12 mouse cellular contexts compared by ENCODE assay signal in the genomic region with DNA sequence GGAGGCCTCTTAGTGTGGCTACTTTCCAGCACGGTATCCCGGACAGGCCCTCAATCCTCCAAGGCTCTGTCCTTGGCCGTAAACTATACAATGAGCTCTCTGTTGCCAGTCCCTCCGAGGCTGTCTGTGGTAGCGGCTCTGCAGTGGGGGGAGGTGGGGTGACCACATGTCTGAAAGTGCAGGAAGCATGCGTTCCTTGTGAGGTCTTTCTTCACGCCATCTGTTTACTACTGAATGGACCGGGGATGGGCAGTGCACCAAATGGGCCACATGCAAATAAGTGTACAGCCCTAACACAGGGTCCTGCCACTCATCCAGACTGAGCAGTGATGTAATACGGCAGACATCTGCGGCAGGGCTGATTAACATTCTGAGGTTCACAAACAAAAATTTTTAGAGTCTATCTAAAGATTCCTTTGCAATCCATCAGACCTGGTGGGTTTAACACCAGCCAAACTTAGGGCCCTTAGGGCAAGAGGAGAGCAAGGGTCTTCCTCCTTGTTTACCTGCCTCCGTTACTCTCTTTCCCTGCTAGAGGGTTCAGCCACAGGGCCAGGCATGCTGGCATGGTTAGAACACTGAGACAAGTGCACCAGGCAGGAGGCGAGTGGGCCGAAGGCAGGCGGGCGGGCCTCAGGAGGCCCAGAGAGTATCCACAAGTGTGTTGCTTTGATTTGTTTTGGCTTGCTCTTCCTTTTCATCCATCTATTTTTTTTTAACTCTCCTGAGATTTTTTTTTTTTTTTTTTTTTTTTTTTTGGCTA. TPM values are rescaled to one million over a fixed set of nuclear protein-coding genes. Genes with fewer than 3 reads are reported as not detected.
A peak's percentile ranks its signal among the peaks of the same experiment; 100 is the strongest.
DNase-seq lines count a peak whose midpoint lies in the region; ATAC-seq and TF ChIP-seq lines count a peak whose summit lies in the region.
"Had no signal": no experiment of that assay in that cellular context is flagged by ENCODE, and none has a peak within 500 bp of the region (broad histone marks: within the 10 kb centered on the region; RNA-seq: fewer than 3 reads in every experiment).

No protein-coding gene starts in this region.

- no peak for TF ChIP-seq POLR2A in lung, adult 2 months (IDR thresholded peaks at IDR 0.05; ENCODE audit: borderline replicate concordance, extremely low read depth, low read depth, low read length)

- no peak overlapping the region for H3K27ac ChIP-seq in embryonic facial prominence, embryonic 11.5 days (replicated peaks; ENCODE audit: low read depth, low read length)
- peak overlapping the region; percentile 66 for H3K27ac ChIP-seq in hindbrain, embryonic 12.5 days
- H3K27ac ChIP-seq in midbrain, embryonic 16.5 days (ENCODE audit: low read length), result 0 out of 2 replicates have a peak overlapping the region, but pooled peaks have one; percentile 17
- H3K27ac ChIP-seq in left cerebral cortex, adult 2 months, result no peak overlapping the region
- H3K27ac ChIP-seq: embryonic facial prominence, embryonic 12.5 days had no signal

- no peak overlapping the region for H3K4me2 ChIP-seq in embryonic facial prominence, embryonic 11.5 days (ENCODE audit: low read depth, low read length)
- no peak overlapping the region for H3K4me2 ChIP-seq in hindbrain, embryonic 12.5 days (replicated peaks)
- no peak overlapping the region for H3K4me2 ChIP-seq in midbrain, embryonic 16.5 days (ENCODE audit: low read length)
- H3K4me2 ChIP-seq: embryonic facial prominence, embryonic 12.5 days had no signal

- no peak for TF ChIP-seq CTCF in lung, adult 2 months (IDR thresholded peaks at IDR 0.05; ENCODE audit: insufficient read depth, low read length)
- TF ChIP-seq CTCF in left cerebral cortex, adult 2 months (IDR thresholded peaks at IDR 0.05), result no peak

- H3K9me3 ChIP-seq in embryonic facial prominence, embryonic 11.5 days (replicated peaks; ENCODE audit: control insufficient read depth, low read length), result no peaks in the 10 kb centered on the region
- no peaks in the 10 kb centered on the region for H3K9me3 ChIP-seq in hindbrain, embryonic 12.5 days (replicated peaks)
- H3K9me3 ChIP-seq in midbrain, embryonic 16.5 days (replicated peaks; ENCODE audit: control insufficient read depth, low read length, poor library complexity, severe bottlenecking), result no peaks in the 10 kb centered on the region
- H3K9me3 ChIP-seq: embryonic facial prominence, embryonic 12.5 days had no signal

- DNase-seq in left cerebral cortex, postnatal 4 days, result peak; percentile 63
- no peak for DNase-seq in left cerebral cortex, postnatal 10 days (ENCODE audit: extremely low spot score in 1 of 2, low spot score in 2 of 2)
- no peak for DNase-seq in embryonic facial prominence, embryonic 11.5 days (ENCODE audit: low spot score)
- DNase-seq in frontal cortex, postnatal 14 days (ENCODE audit: low spot score in 2 of 2), result no peak
- no peak for DNase-seq in lung, adult 2 months
- no peak for DNase-seq in left cerebral cortex, adult 2 months (ENCODE audit: extremely low spot score in 1 of 2, low spot score in 2 of 2)
- DNase-seq: gastrocnemius, postnatal 10 days; kidney, adult 18-20 months; right cerebral cortex, postnatal 25 days had no signal

- intact Hi-C loops in left cerebral cortex, postnatal 4 days (cut with DNase I), result no loop called here
- intact Hi-C loops in left cerebral cortex, postnatal 10 days (cut with DNase I), result no loop called here
- intact Hi-C loops in left cerebral cortex, adult 2 months (cut with DNase I), result no loop called here

- H3K27me3 ChIP-seq in embryonic facial prominence, embryonic 11.5 days (ENCODE audit: control insufficient read depth, insufficient read depth, low read length), result no peaks in the 10 kb centered on the region
- no peaks in the 10 kb centered on the region for H3K27me3 ChIP-seq in hindbrain, embryonic 12.5 days
- H3K27me3 ChIP-seq in midbrain, embryonic 16.5 days (ENCODE audit: control insufficient read depth, insufficient read depth, low read depth, low read length), result no peaks in the 10 kb centered on the region
- H3K27me3 ChIP-seq: embryonic facial prominence, embryonic 12.5 days had no signal

- ATAC-seq in embryonic facial prominence, embryonic 11.5 days (replicated peaks; ENCODE audit: insufficient number of reproducible peaks, low FRiP score, low TSS enrichment, low read depth), result peak; percentile 87
- peak; percentile 95 for ATAC-seq in hindbrain, embryonic 12.5 days (ENCODE audit: low FRiP score)
- peak; percentile 78 for ATAC-seq in midbrain, embryonic 16.5 days

- 62% methylated on average over 15 of the region's 15 CpGs for WGBS in embryonic facial prominence, embryonic 11.5 days
- WGBS in hindbrain, embryonic 12.5 days, result 48% methylated on average over 15 of the region's 15 CpGs
- 39% methylated on average over 15 of the region's 15 CpGs for WGBS in midbrain, embryonic 16.5 days
- WGBS in lung, adult 2 months, result 81% methylated on average over 15 of the region's 15 CpGs

- no peaks in the 10 kb centered on the region for H3K36me3 ChIP-seq in embryonic facial prominence, embryonic 11.5 days (replicated peaks; ENCODE audit: control insufficient read depth, insufficient read depth, low read depth, low read length)
- H3K36me3 ChIP-seq in hindbrain, embryonic 12.5 days, result 0 out of 2 replicates have a peak, but pooled peaks cover 6% of the 10 kb centered on the region
- H3K36me3 ChIP-seq in midbrain, embryonic 16.5 days (ENCODE audit: control insufficient read depth, insufficient read depth, low read length), result 0 out of 2 replicates have a peak, but pooled peaks cover 3% of the 10 kb centered on the region
- H3K36me3 ChIP-seq: embryonic facial prominence, embryonic 12.5 days had no signal

- H3K4me3 ChIP-seq in embryonic facial prominence, embryonic 11.5 days (ENCODE audit: low read depth, low read length), result no peak overlapping the region
- no peak overlapping the region for H3K4me3 ChIP-seq in hindbrain, embryonic 12.5 days
- H3K4me3 ChIP-seq in midbrain, embryonic 16.5 days (ENCODE audit: low read depth, low read length), result no peak overlapping the region
- H3K4me3 ChIP-seq in lung, adult 2 months (replicated peaks; ENCODE audit: extremely low read depth, low read depth, low read length), result no peak overlapping the region
- H3K4me3 ChIP-seq in left cerebral cortex, adult 2 months, result no peak overlapping the region
- H3K4me3 ChIP-seq: embryonic facial prominence, embryonic 12.5 days had no signal

- H3K9ac ChIP-seq in embryonic facial prominence, embryonic 11.5 days (replicated peaks; ENCODE audit: low read length), result no peak overlapping the region
- H3K9ac ChIP-seq in hindbrain, embryonic 12.5 days, result no peak overlapping the region
- no peak overlapping the region for H3K9ac ChIP-seq in midbrain, embryonic 16.5 days (ENCODE audit: low read depth, low read length)
- H3K9ac ChIP-seq: embryonic facial prominence, embryonic 12.5 days had no signal

- no peaks in the 10 kb centered on the region for H3K4me1 ChIP-seq in embryonic facial prominence, embryonic 11.5 days (ENCODE audit: control insufficient read depth, insufficient read depth, low read length)
- peaks cover 7% of the 10 kb centered on the region; the same call in 1 of the 2 replicates for H3K4me1 ChIP-seq in hindbrain, embryonic 12.5 days
- no peaks in the 10 kb centered on the region for H3K4me1 ChIP-seq in midbrain, embryonic 16.5 days (ENCODE audit: control insufficient read depth, insufficient read depth, low read length)
- no peaks in the 10 kb centered on the region for H3K4me1 ChIP-seq in lung, adult 2 months (ENCODE audit: control insufficient read depth, insufficient read depth, low read length)

RNA-seq across cellular contexts. Expression of gene Cplx2, which starts 25.1 kb away (rescaled TPM):
- 100 to 1,000 TPM; 451 to 461 TPM for total RNA-seq in left cerebral cortex, postnatal 4 days (2021)
- 100 to 1,000 TPM; 641 to 656 TPM for total RNA-seq in left cerebral cortex, postnatal 10 days (2021)
- 6.9 and 7.4 TPM in 2 replicates for polyA plus RNA-seq in embryonic facial prominence, embryonic 11.5 days (2014; fragmentation: Nextera tagmentation; extraction: Ambion mirVana)
- polyA plus RNA-seq in hindbrain, embryonic 12.5 days (2016; fragmentation: Nextera tagmentation; extraction: Ambion mirVana), result 12.5 and 13.8 TPM in 2 replicates
- 25.8 and 30.8 TPM in 2 replicates for polyA plus RNA-seq in midbrain, embryonic 16.5 days (2015; fragmentation: Nextera tagmentation; extraction: Ambion mirVana)
- 6.1 and 7.0 TPM in 2 replicates for polyA plus RNA-seq in lung, adult 2 months (2012; rRNA removed)
- total RNA-seq in left cerebral cortex, adult 2 months (2021), result 100 to 1,000 TPM; 798 to 848 TPM

Comparison
In these comparisons a context has a peak if more than half of its experiments do, and no peak if none do; other contexts are left out.
1. H3K27ac ChIP-seq: peak in hindbrain, embryonic 12.5 days (single experiment) and midbrain, embryonic 16.5 days (single experiment); none in embryonic facial prominence, embryonic 11.5 days (single experiment) and left cerebral cortex, adult 2 months (single experiment).
2. Peak in every context shown above with its lines, with median percentiles within 50 percentile points of each other: ATAC-seq.